Mouse (Mus musculus) heart, embryonic 11.5 days (tissue): ENCODE data around the gene Trim65. TPM values are rescaled to one million over a fixed set of nuclear protein-coding genes. Genes with fewer than 3 reads are reported as not detected.

Source experiments
- ATAC-seq: fragments of 200-750 bp; cut with Nextera tagmentation; replicated peaks from 2 replicates; pipeline ENCODE4 v1.8.0; 2017; ENCODE audit warnings: moderate library complexity; ENCODE audit not compliant: insufficient number of reproducible peaks, low FRiP score, low TSS enrichment
- H3K27ac ChIP-seq: fragments of 300-500 bp; sonication (generic); 2 replicates; pipeline ENCODE4 v1.5.1; 2014; ENCODE audit warnings: mild to moderate bottlenecking, low read depth, low read length
- H3K27me3 ChIP-seq: fragments of 300-500 bp; sonication (generic); 2 replicates; pipeline ENCODE4 v1.6.1; 2014; ENCODE audit warnings: mild to moderate bottlenecking, low read length, mixed read lengths; ENCODE audit not compliant: control insufficient read depth, insufficient read depth
- H3K36me3 ChIP-seq: fragments of 300-500 bp; sonication (generic); 2 replicates; pipeline ENCODE4 v1.6.1; 2014; ENCODE audit warnings: mild to moderate bottlenecking, low read length, moderate library complexity, mixed read lengths; ENCODE audit not compliant: control insufficient read depth, insufficient read depth
- H3K4me1 ChIP-seq: fragments of 300-500 bp; sonication (generic); 2 replicates; pipeline ENCODE4 v1.6.1; 2014; ENCODE audit warnings: low read length; ENCODE audit not compliant: control insufficient read depth, insufficient read depth
- H3K4me2 ChIP-seq: fragments of 300-500 bp; sonication (generic); 2 replicates; pipeline ENCODE4 v1.6.1; 2014; ENCODE audit warnings: mild to moderate bottlenecking, moderate library complexity
- H3K4me3 ChIP-seq: fragments of 300-500 bp; sonication (generic); 2 replicates; pipeline ENCODE4 v1.5.1; 2014; ENCODE audit warnings: low read depth, low read length
- H3K9ac ChIP-seq: fragments of 300-500 bp; sonication (generic); 2 replicates; pipeline ENCODE4 v1.6.1; 2014; ENCODE audit warnings: mild to moderate bottlenecking, low read depth, low read length, moderate library complexity
- H3K9me3 ChIP-seq: fragments of 300-500 bp; sonication (generic); replicated peaks from 2 replicates; pipeline ENCODE4 v1.6.1; 2016; ENCODE audit warnings: low read length; ENCODE audit not compliant: control insufficient read depth
- WGBS: fragments of 180-500 bp; shearing (Covaris S2); extraction: QIAGEN DNeasy Blood & Tissue Kit; methylation state at CpG from one replicate; pipeline ENCODE4 v1.1.7; 2014; ENCODE audit not compliant: insufficient replicate concordance; 5-methylcytosine and 5-hydroxymethylcytosine counted together
- polyA plus RNA-seq: library from polyadenylated mRNA; unstranded; fragments of >200 nt; fragmentation: Nextera tagmentation; extraction: Ambion mirVana; gene quantifications from 2 replicates; pipeline ENCODE4 v1.2.1, GENCODE M21; 2014

The Trim65 gene
- polyA plus RNA-seq, 1 experiment from 2014 or later, result 4.5 TPM

GRCm38 (mm10) chr11:116167884-116168439 is 37.0 kb upstream of the Trim65 start, which contains the start of gene Fbf1:
Fbf1 (minus strand) TSS chr11:116168166.
- Histone ChIP-seq H3K4me3 (peak within 1 kb of the TSS; percentile 73), H3K27me3 (no peaks in the 10 kb centered on the region), H3K27ac (peak within 1 kb of the TSS; percentile 95), H3K9ac (peak within 1 kb of the TSS; percentile 90), H3K4me1 (0 out of 2 replicates have a peak, but pooled peaks cover 5% of the 10 kb centered on the region), H3K36me3 (peaks cover 10% of the 10 kb centered on the region), H3K9me3 (no peaks in the 10 kb centered on the region), H3K4me2 (peak within 1 kb of the TSS; percentile 84)
- under 1% methylated on average over 40 of the region's 40 CpGs for WGBS
- peak; percentile 93 for ATAC-seq

- Histone ChIP-seq H3K36me3 (peaks cover 4% of the 10 kb centered on the region), H3K27ac (peak overlapping the region; percentile 95), H3K27me3 (no peaks in the 10 kb centered on the region), H3K4me1 (0 out of 2 replicates have a peak, but pooled peaks cover 5% of the 10 kb centered on the region), H3K4me2 (peak overlapping the region; percentile 84), H3K9ac (peak overlapping the region; percentile 90), H3K9me3 (no peaks in the 10 kb centered on the region), H3K4me3 (peak overlapping the region; percentile 73)
- 6% methylated on average over 6 of the region's 6 CpGs for WGBS
- no peak for ATAC-seq
Observed at GRCm38 (mm10) chr11:116167232-116167631, 36.3 kb upstream of the Trim65 start.

GRCm38 (mm10) chr11:116163002-116163401 is 32.1 kb upstream of the Trim65 start:
- no peak overlapping the region for H3K9ac ChIP-seq
- H3K27me3 ChIP-seq, result no peaks in the 10 kb centered on the region
- no peak overlapping the region for H3K4me3 ChIP-seq
- H3K9me3 ChIP-seq, result no peaks in the 10 kb centered on the region
- 69% methylated on average over 9 of the region's 9 CpGs for WGBS
- H3K27ac ChIP-seq, result no peak overlapping the region
- no peak for ATAC-seq
- H3K4me1 ChIP-seq, result 0 out of 2 replicates have a peak, but pooled peaks cover 5% of the 10 kb centered on the region
- no peak overlapping the region for H3K4me2 ChIP-seq
- no peaks in the 10 kb centered on the region for H3K36me3 ChIP-seq

- Histone ChIP-seq H3K4me3 (no peak overlapping the region), H3K36me3 (no peaks in the 10 kb centered on the region), H3K9ac (no peak overlapping the region), H3K27ac (no peak overlapping the region), H3K4me1 (0 out of 2 replicates have a peak, but pooled peaks cover 5% of the 10 kb centered on the region), H3K9me3 (no peaks in the 10 kb centered on the region), H3K27me3 (no peaks in the 10 kb centered on the region), H3K4me2 (no peak overlapping the region)
- 82% methylated on average over 10 of the region's 10 CpGs for WGBS
- no peak for ATAC-seq
Observed at GRCm38 (mm10) chr11:116162146-116162545, 31.2 kb upstream of the Trim65 start.

GRCm38 (mm10) chr11:116161312-116161711 is 30.4 kb upstream of the Trim65 start:
- ATAC-seq, result no peak
- Histone ChIP-seq H3K27me3 (no peaks in the 10 kb centered on the region), H3K4me2 (no peak overlapping the region), H3K4me3 (no peak overlapping the region), H3K9ac (no peak overlapping the region), H3K27ac (no peak overlapping the region), H3K4me1 (0 out of 2 replicates have a peak, but pooled peaks cover under 1% of the 10 kb centered on the region), H3K36me3 (no peaks in the 10 kb centered on the region; the same call in 1 of the 2 replicates), H3K9me3 (no peaks in the 10 kb centered on the region)
- 62% methylated on average over 12 of the region's 12 CpGs for WGBS

- Histone ChIP-seq H3K27ac (peak overlapping the region; percentile 50; the same call in 1 of the 2 replicates), H3K4me2 (no peak overlapping the region), H3K27me3 (no peaks in the 10 kb centered on the region), H3K9me3 (no peaks in the 10 kb centered on the region), H3K4me3 (no peak overlapping the region), H3K9ac (no peak overlapping the region), H3K4me1 (peaks cover 8% of the 10 kb centered on the region; the same call in 1 of the 2 replicates), H3K36me3 (peaks cover 41% of the 10 kb centered on the region)
- WGBS, result 71% methylated on average over 2 of the region's 2 CpGs
- ATAC-seq, result peak; percentile 64
Observed at GRCm38 (mm10) chr11:116150960-116151359, 20.0 kb upstream of the Trim65 start.

GRCm38 (mm10) chr11:116149341-116149740 is 18.4 kb upstream of the Trim65 start:
- WGBS, result 75% methylated on average over 6 of the region's 6 CpGs
- Histone ChIP-seq H3K36me3 (peaks cover 47% of the 10 kb centered on the region), H3K27ac (no peak overlapping the region), H3K4me3 (no peak overlapping the region), H3K9ac (no peak overlapping the region), H3K9me3 (no peaks in the 10 kb centered on the region), H3K4me2 (no peak overlapping the region), H3K4me1 (peaks cover 8% of the 10 kb centered on the region; the same call in 1 of the 2 replicates), H3K27me3 (no peaks in the 10 kb centered on the region)
- ATAC-seq, result no peak

GRCm38 (mm10) chr11:116148761-116149221 is 17.9 kb upstream of the Trim65 start:
- Histone ChIP-seq H3K4me3 (no peak overlapping the region), H3K4me2 (peak overlapping the region; percentile 20; the same call in 1 of the 2 replicates), H3K36me3 (peaks cover 46% of the 10 kb centered on the region)

More at GRCm38 (mm10) chr11:116148761-116149221, 17.9 kb upstream of the Trim65 start:
- no peak overlapping the region for H3K27ac ChIP-seq
- H3K9ac ChIP-seq, result peak overlapping the region; percentile 43; the same call in 1 of the 2 replicates
- peaks cover 8% of the 10 kb centered on the region; the same call in 1 of the 2 replicates for H3K4me1 ChIP-seq
- no peak for ATAC-seq
- H3K27me3 ChIP-seq, result no peaks in the 10 kb centered on the region
- no peaks in the 10 kb centered on the region for H3K9me3 ChIP-seq
- WGBS, result 41% methylated on average over 20 of the region's 20 CpGs
